Mouse (Mus musculus): ENCODE measurements around the gene Oxct1. TPM values are rescaled to one million over a fixed set of nuclear protein-coding genes. Genes with fewer than 3 reads are reported as not detected.

The Oxct1 gene
- polyA plus RNA-seq, 1 experiment from 2014 or later, result 16.2 TPM

DNA sequence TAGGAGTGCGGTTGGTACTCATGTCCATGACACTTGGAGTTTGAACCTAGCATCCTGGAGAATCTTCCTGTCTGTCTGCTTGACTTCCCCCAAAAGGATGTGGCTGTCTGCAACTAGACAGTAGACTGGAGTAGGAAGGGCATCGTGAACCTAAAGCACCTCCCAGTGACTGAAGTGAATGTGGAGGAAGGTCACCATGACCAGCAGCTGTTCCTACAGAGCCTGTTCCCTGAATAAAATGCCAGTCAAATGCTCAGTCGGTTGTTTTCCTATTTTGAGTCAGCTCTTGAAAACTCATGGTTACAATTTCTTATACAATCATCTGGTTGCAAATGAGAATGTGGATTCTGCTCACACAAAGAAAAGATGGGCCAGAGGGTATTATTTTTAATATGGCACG, 51.8 kb downstream of the Oxct1 start:
- DNase-seq (no peak), ATAC-seq (no peak)
- TF ChIP-seq CTCF (IDR thresholded peaks at IDR 0.05; ENCODE audit: low read depth) (no peak), EP300 (IDR thresholded peaks at IDR 0.05; ENCODE audit: low read depth) (no peak)
- Histone ChIP-seq H3K9ac (replicated peaks) (no peak overlapping the region), H3K27me3 (ENCODE audit: insufficient read depth, low read length) (no peaks in the 10 kb centered on the region), H3K27ac (ENCODE audit: low read depth) (no peak overlapping the region), H3K4me1 (ENCODE audit: insufficient read depth) (no peaks in the 10 kb centered on the region), H3K36me3 (replicated peaks; ENCODE audit: insufficient read depth, low read length) (no peaks in the 10 kb centered on the region), H3K9me3 (ENCODE audit: low read length) (no peaks in the 10 kb centered on the region), H3K4me2 (ENCODE audit: low read depth, low read length) (no peak overlapping the region), H3K4me3 (ENCODE audit: low read depth, low read length) (no peak overlapping the region)
- 78% methylated on average over 4 of the region's 4 CpGs for WGBS (ENCODE audit: insufficient replicate concordance)

DNA sequence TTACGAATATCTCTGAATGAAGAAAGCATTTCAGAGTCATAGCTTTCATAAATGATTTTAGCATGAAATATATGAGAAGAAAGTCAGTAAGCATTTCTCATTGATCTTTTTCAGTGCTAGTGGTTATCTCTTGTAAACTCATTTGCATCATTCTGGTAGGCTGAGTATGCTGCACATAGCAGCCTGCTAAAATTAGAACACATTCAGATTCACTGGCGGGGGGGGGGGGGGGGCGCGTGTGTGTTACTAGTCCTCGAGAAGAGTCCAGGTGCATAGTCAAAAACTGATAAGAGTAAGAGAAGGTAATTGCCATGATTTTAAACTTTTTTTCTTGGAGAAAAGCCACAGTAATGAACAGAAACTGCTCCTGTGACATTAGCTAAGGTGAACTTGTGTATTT, 52.6 kb downstream of the Oxct1 start:
- ATAC-seq (no peak), DNase-seq (no peak)
- Histone ChIP-seq H3K4me2 (ENCODE audit: low read depth, low read length) (no peak overlapping the region), H3K9ac (replicated peaks) (no peak overlapping the region), H3K9me3 (ENCODE audit: low read length) (no peaks in the 10 kb centered on the region), H3K4me3 (ENCODE audit: low read depth, low read length) (no peak overlapping the region), H3K4me1 (ENCODE audit: insufficient read depth) (no peaks in the 10 kb centered on the region), H3K27me3 (ENCODE audit: insufficient read depth, low read length) (no peaks in the 10 kb centered on the region), H3K36me3 (replicated peaks; ENCODE audit: insufficient read depth, low read length) (no peaks in the 10 kb centered on the region), H3K27ac (ENCODE audit: low read depth) (no peak overlapping the region)
- WGBS (ENCODE audit: insufficient replicate concordance), result 61% methylated on average over 5 of the region's 5 CpGs
- TF ChIP-seq EP300 (IDR thresholded peaks at IDR 0.05; ENCODE audit: low read depth) (no peak), CTCF (IDR thresholded peaks at IDR 0.05; ENCODE audit: low read depth) (no peak)

- TF ChIP-seq CTCF (IDR thresholded peaks at IDR 0.05; ENCODE audit: low read depth) (no peak), EP300 (IDR thresholded peaks at IDR 0.05; ENCODE audit: low read depth) (no peak)
- ATAC-seq, result no peak
- 81% methylated on average over 13 of the region's 13 CpGs for WGBS (ENCODE audit: insufficient replicate concordance)
- no peak overlapping the region for H3K9ac ChIP-seq (replicated peaks)
- H3K4me2 ChIP-seq (ENCODE audit: low read depth, low read length), result no peak overlapping the region
- H3K36me3 ChIP-seq (replicated peaks; ENCODE audit: insufficient read depth, low read length), result no peaks in the 10 kb centered on the region
- no peak overlapping the region for H3K27ac ChIP-seq (ENCODE audit: low read depth)
- no peak for DNase-seq
- H3K27me3 ChIP-seq (ENCODE audit: insufficient read depth, low read length), result no peaks in the 10 kb centered on the region
- no peaks in the 10 kb centered on the region for H3K4me1 ChIP-seq (ENCODE audit: insufficient read depth)
- H3K4me3 ChIP-seq (ENCODE audit: low read depth, low read length), result no peak overlapping the region
- no peaks in the 10 kb centered on the region for H3K9me3 ChIP-seq (ENCODE audit: low read length)
These were observed 53.4 kb downstream of the Oxct1 start for GRCm38 (mm10) chr15:4079425-4080189.

GRCm38 (mm10) chr15:4085600-4086384, 59.6 kb downstream of the Oxct1 start:
- DNase-seq, result no peak
- Histone ChIP-seq H3K9ac (replicated peaks) (no peak overlapping the region), H3K4me1 (ENCODE audit: insufficient read depth) (no peaks in the 10 kb centered on the region), H3K27me3 (ENCODE audit: insufficient read depth, low read length) (no peaks in the 10 kb centered on the region), H3K4me2 (ENCODE audit: low read depth, low read length) (no peak overlapping the region), H3K36me3 (replicated peaks; ENCODE audit: insufficient read depth, low read length) (no peaks in the 10 kb centered on the region), H3K27ac (ENCODE audit: low read depth) (no peak overlapping the region), H3K9me3 (ENCODE audit: low read length) (no peaks in the 10 kb centered on the region), H3K4me3 (ENCODE audit: low read depth, low read length) (no peak overlapping the region)
- 77% methylated on average over 10 of the region's 10 CpGs for WGBS (ENCODE audit: insufficient replicate concordance)
- TF ChIP-seq EP300 (IDR thresholded peaks at IDR 0.05; ENCODE audit: low read depth) (no peak), CTCF (IDR thresholded peaks at IDR 0.05; ENCODE audit: low read depth) (no peak)
- ATAC-seq, result no peak

DNA sequence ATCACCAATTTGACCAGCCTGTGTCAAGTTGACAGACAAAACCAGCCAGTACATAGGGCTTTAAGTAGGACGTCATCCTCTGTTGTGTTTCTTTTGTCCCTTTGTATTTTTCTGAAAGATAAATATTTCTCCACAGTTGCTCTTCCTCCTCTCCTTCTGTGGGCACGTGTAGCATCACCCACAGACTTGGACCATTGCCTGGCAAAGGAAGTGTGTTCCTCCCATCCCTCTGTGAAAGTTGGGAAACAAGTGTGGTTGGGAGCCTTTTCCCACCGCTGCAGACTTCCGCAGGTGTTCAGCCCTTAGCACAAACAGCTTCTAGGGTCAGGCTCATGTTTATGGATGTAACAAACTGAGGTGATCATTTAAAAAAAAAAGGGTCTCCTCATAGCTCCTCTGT, 61.3 kb downstream of the Oxct1 start:
- H3K4me1 ChIP-seq (ENCODE audit: insufficient read depth), result no peaks in the 10 kb centered on the region
- WGBS (ENCODE audit: insufficient replicate concordance), result 79% methylated on average over 4 of the region's 4 CpGs
- ATAC-seq (no peak), DNase-seq (no peak)
- TF ChIP-seq EP300 (IDR thresholded peaks at IDR 0.05; ENCODE audit: low read depth) (no peak), CTCF (IDR thresholded peaks at IDR 0.05; ENCODE audit: low read depth) (no peak)
- H3K4me2 ChIP-seq (ENCODE audit: low read depth, low read length), result no peak overlapping the region
- no peaks in the 10 kb centered on the region for H3K9me3 ChIP-seq (ENCODE audit: low read length)
- H3K27me3 ChIP-seq (ENCODE audit: insufficient read depth, low read length), result no peaks in the 10 kb centered on the region
- no peak overlapping the region for H3K9ac ChIP-seq (replicated peaks)
- no peak overlapping the region for H3K4me3 ChIP-seq (ENCODE audit: low read depth, low read length)
- 0 out of 2 replicates have a peak, but pooled peaks cover 2% of the 10 kb centered on the region for H3K36me3 ChIP-seq (replicated peaks; ENCODE audit: insufficient read depth, low read length)
- no peak overlapping the region for H3K27ac ChIP-seq (ENCODE audit: low read depth)

DNA sequence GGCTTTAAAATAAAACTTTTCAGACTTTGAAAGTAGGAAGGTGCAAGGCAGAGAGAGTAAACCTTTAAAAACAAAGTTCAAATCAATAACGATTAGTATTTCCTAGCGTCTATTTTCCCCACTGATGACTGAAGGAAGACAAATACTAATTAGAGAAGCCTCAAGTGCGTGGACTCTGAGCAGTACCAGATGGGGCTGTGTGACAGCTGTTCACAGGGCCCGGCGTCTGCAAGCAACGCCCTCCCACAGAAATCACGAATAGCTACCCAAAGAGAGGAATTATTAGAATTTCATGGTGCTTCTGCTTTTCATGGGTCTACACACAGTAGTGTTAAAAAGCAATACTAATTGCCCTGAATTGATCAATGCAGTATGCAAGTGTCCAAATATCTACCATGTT, 61.7 kb downstream of the Oxct1 start:
- Histone ChIP-seq H3K4me2 (ENCODE audit: low read depth, low read length) (no peak overlapping the region), H3K36me3 (replicated peaks; ENCODE audit: insufficient read depth, low read length) (0 out of 2 replicates have a peak, but pooled peaks cover 2% of the 10 kb centered on the region), H3K9me3 (ENCODE audit: low read length) (no peaks in the 10 kb centered on the region), H3K9ac (replicated peaks) (no peak overlapping the region), H3K4me3 (ENCODE audit: low read depth, low read length) (no peak overlapping the region), H3K27me3 (ENCODE audit: insufficient read depth, low read length) (no peaks in the 10 kb centered on the region), H3K4me1 (ENCODE audit: insufficient read depth) (no peaks in the 10 kb centered on the region), H3K27ac (ENCODE audit: low read depth) (no peak overlapping the region)
- DNase-seq, result no peak
- TF ChIP-seq EP300 (IDR thresholded peaks at IDR 0.05; ENCODE audit: low read depth) (no peak), CTCF (IDR thresholded peaks at IDR 0.05; ENCODE audit: low read depth) (no peak)
- ATAC-seq, result no peak
- WGBS (ENCODE audit: insufficient replicate concordance), result 81% methylated on average over 7 of the region's 7 CpGs
